Mouse (Mus musculus) heart, adult 2 months (tissue): Measurements from ENCODE around the gene 4931428F04Rik. TPM values are rescaled to one million over a fixed set of nuclear protein-coding genes. Genes with fewer than 3 reads are reported as not detected.

Source experiments
- DNase-seq, 2 experiments: peaks; one replicate each; pipeline ENCODE4 v3.0.0; 2021
- H3K27ac ChIP-seq: fragments of 200-600 bp; 2 replicates; pipeline ENCODE4 v1.8.1; 2022
- H3K27me3 ChIP-seq: fragments of 200-500 bp; 2 replicates; pipeline ENCODE4 v1.6.1; 2012; ENCODE audit warnings: mild to moderate bottlenecking, low read length, inconsistent platforms, mixed read lengths; ENCODE audit not compliant: control insufficient read depth, insufficient read depth
- H3K36me3 ChIP-seq: fragments of 200-500 bp; 2 replicates; pipeline ENCODE4 v1.6.1; 2012; ENCODE audit warnings: low read length, inconsistent platforms; ENCODE audit not compliant: control insufficient read depth, insufficient read depth
- H3K4me1 ChIP-seq: fragments of 200-500 bp; 2 replicates; pipeline ENCODE4 v1.6.1; 2011; ENCODE audit warnings: low read length; ENCODE audit not compliant: control insufficient read depth, insufficient read depth
- H3K4me3 ChIP-seq: fragments of 200-600 bp; 2 replicates; pipeline ENCODE4 v1.8.1; 2022
- H3K79me2 ChIP-seq: fragments of 200-500 bp; replicated peaks from 2 replicates; pipeline ENCODE4 v1.6.1; 2012; ENCODE audit warnings: mild to moderate bottlenecking, inconsistent platforms, low read length, moderate library complexity, mixed read lengths; ENCODE audit not compliant: control insufficient read depth, insufficient read depth
- H3K9ac ChIP-seq: fragments of 200-500 bp; 2 replicates; pipeline ENCODE4 v1.6.1; 2012; ENCODE audit warnings: low read depth, mild to moderate bottlenecking, control low read depth, inconsistent platforms, low read length, mixed read lengths
- CTCF ChIP-seq: fragments of 200-600 bp; IDR thresholded peaks from 2 replicates; pipeline ENCODE4 v1.8.1; 2022; ENCODE audit warnings: antibody characterized with exemption, mild to moderate bottlenecking, moderate library complexity
- EP300 ChIP-seq: fragments of 200-500 bp; IDR thresholded peaks from 2 replicates; pipeline ENCODE4 v1.6.1; 2011; ENCODE audit warnings: low read depth, low read length, control low read depth; ENCODE audit not compliant: insufficient read depth
- POLR2A ChIP-seq: fragments of 200-500 bp; IDR thresholded peaks from 2 replicates; pipeline ENCODE4 v1.6.1; 2011; ENCODE audit warnings: mild to moderate bottlenecking, low read depth, low read length, control low read depth; ENCODE audit not compliant: insufficient read depth
- WGBS: fragments of 180-500 bp; shearing (Covaris S2); methylation state at CpG from one replicate; pipeline ENCODE4 v1.1.7; 2018; 5-methylcytosine and 5-hydroxymethylcytosine counted together
- intact Hi-C: fragments of 180-260 bp; cut with DNase I; formaldehyde crosslinking; loops from one replicate; pipeline ENCODE4 v1.15.1; 2025
- polyA plus RNA-seq: library from polyadenylated mRNA; depleted of rRNA; stranded (reverse); fragments of >200 nt; gene quantifications from 2 replicates; pipeline ENCODE4 v1.2.3, GENCODE M21; 2012
- total RNA-seq, 2 experiments: library from RNA; stranded (reverse); gene quantifications; 2 replicates each; pipeline ENCODE4 v1.2.3; 2021

Gene 4931428F04Rik
- total and polyA plus RNA-seq, 3 experiments: 1.1 to 2.1 (median 1.2) TPM

DNA sequence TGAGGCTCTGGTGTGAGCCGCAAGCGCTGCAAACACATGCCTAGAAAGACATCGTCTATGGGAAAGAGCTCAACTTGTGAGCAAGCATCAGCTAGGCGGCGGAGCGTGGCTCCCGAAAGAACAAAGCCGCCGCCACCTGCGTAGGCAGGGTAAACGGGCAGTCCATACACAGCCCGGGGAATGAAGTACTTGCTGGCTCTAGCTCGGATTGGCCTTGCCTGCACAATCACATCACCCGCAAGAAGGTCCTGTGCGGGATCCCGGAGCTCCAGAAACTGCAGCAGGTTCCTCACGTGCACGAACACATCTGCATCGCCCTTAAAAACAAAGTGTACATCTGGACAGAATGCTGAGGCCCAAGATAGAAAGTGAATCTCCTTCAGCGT lies 35.9 kb downstream of the 4931428F04Rik start:
- no peaks in the 10 kb centered on the region for H3K27me3 ChIP-seq
- WGBS: 52% methylated on average over 20 of the region's 20 CpGs
- H3K36me3 ChIP-seq: no peaks in the 10 kb centered on the region
- H3K9ac ChIP-seq: no peak overlapping the region
- intact Hi-C loops: loop anchor here (2.0 kb wide), 2 partner anchors 29 to 37 kb away; partner anchors contain the start of gene D230025D16Rik
- TF ChIP-seq CTCF (no peak), POLR2A (no peak), EP300 (no peak)
- DNase-seq: no peak
- no peaks in the 10 kb centered on the region for H3K4me1 ChIP-seq
- H3K4me3 ChIP-seq: peak overlapping the region; percentile 76
- H3K27ac ChIP-seq: no peak overlapping the region
- no peaks in the 10 kb centered on the region for H3K79me2 ChIP-seq

DNA sequence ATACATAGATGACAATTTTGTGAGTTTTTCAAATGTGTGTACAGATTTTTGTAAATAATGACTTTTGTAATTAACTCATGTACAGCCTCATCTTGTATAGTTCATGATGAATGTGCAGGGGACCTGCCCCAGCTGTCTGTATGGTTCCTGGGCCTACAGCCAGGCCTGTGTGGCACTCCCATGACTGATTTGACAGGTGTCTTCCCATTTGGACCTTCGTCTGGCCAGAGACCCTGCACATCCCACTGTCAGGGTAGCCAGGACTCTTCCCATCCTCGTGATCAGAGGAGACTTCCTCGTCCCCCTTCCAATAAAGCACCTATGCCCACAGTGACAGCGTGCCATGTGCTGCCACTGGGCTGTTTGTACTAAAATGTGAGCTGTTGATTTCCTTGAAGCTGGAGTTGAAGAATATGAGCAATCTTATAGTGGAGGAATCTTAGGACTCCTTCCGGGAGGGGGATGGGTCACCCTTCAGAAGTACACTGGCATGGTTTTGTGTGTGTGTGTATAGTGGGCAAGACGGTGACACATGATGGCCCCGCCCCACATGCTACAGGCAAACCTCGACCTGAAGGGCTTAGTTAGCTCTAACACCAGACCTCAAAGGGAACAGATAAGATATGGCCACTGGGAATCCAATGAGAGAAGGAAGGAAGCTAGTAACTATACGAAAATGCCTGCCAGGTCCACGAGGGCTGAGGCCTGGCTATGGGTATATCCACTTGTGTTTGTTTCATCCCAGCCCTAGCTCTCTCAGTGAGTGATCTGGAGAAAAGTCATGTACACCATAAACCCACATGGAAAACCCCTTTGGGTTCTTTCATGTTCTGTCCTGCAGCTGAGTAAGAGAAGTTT lies 36.8 kb downstream of the 4931428F04Rik start:
- Histone ChIP-seq H3K4me1 (no peaks in the 10 kb centered on the region), H3K79me2 (no peaks in the 10 kb centered on the region), H3K27me3 (no peaks in the 10 kb centered on the region), H3K4me3 (no peak overlapping the region), H3K27ac (no peak overlapping the region), H3K9ac (no peak overlapping the region), H3K36me3 (no peaks in the 10 kb centered on the region)
- TF ChIP-seq CTCF: no peak
- TF ChIP-seq POLR2A: no peak
- no peak for TF ChIP-seq EP300
- intact Hi-C loops: no loop called here
- 76% methylated on average over 10 of the region's 10 CpGs for WGBS
- no peak for DNase-seq

DNA sequence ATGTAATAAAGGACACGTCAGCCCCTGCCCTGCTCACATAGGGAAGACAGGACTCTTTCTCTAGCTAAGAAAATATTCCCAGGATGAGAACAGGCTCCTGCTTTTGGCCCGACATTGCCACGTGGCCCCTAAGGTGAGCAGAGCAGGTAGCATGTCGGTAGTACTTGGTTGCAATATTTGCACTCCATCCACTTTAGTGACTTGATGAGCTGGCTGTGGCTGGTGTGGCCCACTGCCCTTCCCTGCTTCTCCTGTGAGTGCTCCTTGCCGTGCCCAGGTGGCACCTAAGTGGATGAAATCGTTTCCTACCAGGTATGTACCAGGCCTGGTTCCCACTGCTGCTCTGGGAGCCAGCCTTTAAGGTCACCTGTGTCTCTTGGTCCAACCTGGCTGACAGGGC lies 37.7 kb downstream of the 4931428F04Rik start:
- no peaks in the 10 kb centered on the region for H3K36me3 ChIP-seq
- no peak for TF ChIP-seq EP300
- no peak for TF ChIP-seq CTCF
- no peak for TF ChIP-seq POLR2A
- DNase-seq: no peak
- H3K79me2 ChIP-seq: no peaks in the 10 kb centered on the region
- H3K4me3 ChIP-seq: no peak overlapping the region
- no peaks in the 10 kb centered on the region for H3K4me1 ChIP-seq
- H3K27ac ChIP-seq: no peak overlapping the region
- 89% methylated on average over 6 of the region's 6 CpGs for WGBS
- no peaks in the 10 kb centered on the region for H3K27me3 ChIP-seq
- H3K9ac ChIP-seq: no peak overlapping the region
- intact Hi-C loops: no loop called here

DNA sequence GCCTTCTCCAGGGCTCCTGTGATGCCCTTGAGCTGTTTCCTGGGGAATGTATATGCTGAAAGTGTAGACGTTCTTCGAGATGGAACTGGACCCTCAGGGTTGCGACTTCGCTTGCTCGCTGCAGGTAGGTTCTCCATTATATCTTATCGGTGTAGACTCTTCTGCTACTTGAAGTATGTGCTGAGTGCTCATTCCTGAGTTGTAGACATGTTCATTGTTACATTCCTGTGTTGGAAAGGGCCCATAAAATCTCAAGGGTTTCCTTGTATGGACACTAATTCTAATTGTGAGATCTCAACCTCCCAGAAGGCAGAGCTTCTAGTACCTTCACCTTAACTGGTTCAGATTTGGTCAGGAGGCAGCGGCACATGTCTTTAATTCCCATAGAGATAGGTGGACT lies 48.6 kb downstream of the 4931428F04Rik start:
- Histone ChIP-seq H3K36me3 (0 out of 2 replicates have a peak, but pooled peaks cover under 1% of the 10 kb centered on the region), H3K79me2 (no peaks in the 10 kb centered on the region), H3K9ac (no peak overlapping the region), H3K4me1 (no peaks in the 10 kb centered on the region), H3K27ac (no peak overlapping the region), H3K4me3 (no peak overlapping the region), H3K27me3 (no peaks in the 10 kb centered on the region)
- 93% methylated on average over 7 of the region's 7 CpGs for WGBS
- DNase-seq: no peak
- intact Hi-C loops: no loop called here
- TF ChIP-seq EP300 (no peak), POLR2A (no peak), CTCF (no peak)

DNA sequence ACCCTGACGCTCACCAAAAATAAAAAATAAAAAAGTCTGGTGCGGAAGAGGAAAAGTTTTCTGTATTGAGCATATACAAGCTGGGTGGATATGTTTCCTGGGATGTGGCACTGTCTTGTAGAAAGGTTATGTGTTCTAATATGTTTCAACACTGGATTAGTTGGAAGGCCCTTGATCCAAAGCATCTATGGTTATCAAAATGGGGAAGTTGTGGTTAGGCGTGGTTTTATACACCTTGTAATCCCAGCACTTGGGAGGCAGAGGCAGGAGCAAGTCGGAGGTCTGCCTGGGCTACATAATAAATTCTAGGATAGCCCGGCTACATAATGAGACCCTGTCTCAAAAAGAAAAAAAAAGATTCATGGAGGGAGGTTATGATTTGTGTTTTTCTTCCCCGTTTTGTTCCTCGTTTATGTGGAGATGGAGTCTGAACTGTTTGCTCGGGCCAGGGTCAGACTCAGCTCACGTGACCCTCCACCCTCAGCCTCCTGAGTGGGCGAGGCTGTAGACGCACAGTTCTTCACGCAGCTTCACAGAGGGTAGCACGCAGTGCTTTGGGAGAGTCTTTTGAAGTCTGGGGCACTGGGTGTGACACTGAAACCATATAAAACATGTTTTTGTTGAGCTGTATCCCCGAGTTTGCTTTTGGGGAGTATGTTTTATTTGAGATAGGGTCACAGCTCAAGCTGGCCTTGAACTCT lies 52.1 kb downstream of the 4931428F04Rik start:
- Histone ChIP-seq H3K4me1 (no peaks in the 10 kb centered on the region; the same call in 1 of the 2 replicates), H3K9ac (no peak overlapping the region), H3K36me3 (peaks cover 8% of the 10 kb centered on the region), H3K79me2 (no peaks in the 10 kb centered on the region), H3K27ac (no peak overlapping the region), H3K4me3 (no peak overlapping the region), H3K27me3 (no peaks in the 10 kb centered on the region)
- WGBS: 91% methylated on average over 14 of the region's 14 CpGs
- no peak for DNase-seq
- TF ChIP-seq POLR2A (no peak), CTCF (no peak), EP300 (no peak)
- intact Hi-C loops: no loop called here

DNA sequence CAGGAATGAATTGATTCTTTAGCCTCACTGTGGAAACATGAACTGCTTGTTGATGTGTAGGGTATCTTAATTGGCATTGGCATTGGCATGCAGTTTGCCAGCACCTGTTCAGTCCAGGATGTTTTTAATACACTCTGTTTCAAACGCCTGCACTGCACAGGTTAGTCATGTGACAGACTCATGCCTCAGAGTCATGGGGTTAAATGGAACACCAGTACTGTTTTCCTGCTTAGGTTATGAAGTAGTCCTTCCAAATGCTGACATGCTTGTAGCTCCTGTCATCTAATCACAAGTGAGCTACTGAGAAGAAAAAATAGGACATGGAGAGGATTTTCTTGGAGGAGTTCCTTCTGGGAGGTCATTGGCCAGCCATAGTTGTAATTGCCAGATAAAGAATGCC lies 54.5 kb downstream of the 4931428F04Rik start:
- H3K4me3 ChIP-seq: no peak overlapping the region
- H3K9ac ChIP-seq: no peak overlapping the region
- 60% methylated on average over 1 of the region's 1 CpGs for WGBS
- H3K27ac ChIP-seq: no peak overlapping the region
- no peaks in the 10 kb centered on the region; the same call in 1 of the 2 replicates for H3K4me1 ChIP-seq
- H3K79me2 ChIP-seq: no peaks in the 10 kb centered on the region
- TF ChIP-seq CTCF (no peak), POLR2A (no peak), EP300 (no peak)
- no peak for DNase-seq
- intact Hi-C loops: no loop called here
- no peaks in the 10 kb centered on the region for H3K27me3 ChIP-seq
- H3K36me3 ChIP-seq: peaks cover 8% of the 10 kb centered on the region
